Mouse (Mus musculus) bone marrow macrophage, adult 2 months (primary cell): ENCODE results near the gene Unc79. TPM values are rescaled to one million over a fixed set of nuclear protein-coding genes. Genes with fewer than 3 reads are reported as not detected.

ENCODE experiments used
- H3K27ac ChIP-seq: 2 replicates; pipeline ENCODE4 v1.5.1; 2012; ENCODE audit warnings: low read depth, low read length; ENCODE audit not compliant: insufficient read depth
- H3K4me1 ChIP-seq: 2 replicates; pipeline ENCODE4 v1.6.1; 2012; ENCODE audit warnings: low read length; ENCODE audit not compliant: control insufficient read depth, insufficient read depth
- H3K4me3 ChIP-seq: 2 replicates; pipeline ENCODE4 v1.5.1; 2012; ENCODE audit warnings: mild to moderate bottlenecking, low read length, moderate library complexity; ENCODE audit not compliant: insufficient read depth
- CTCF ChIP-seq: IDR thresholded peaks from 2 replicates; pipeline ENCODE4 v1.5.1; 2012; ENCODE audit warnings: low read depth, mild to moderate bottlenecking, low read length, moderate library complexity
- POLR2A ChIP-seq: IDR thresholded peaks from 2 replicates; pipeline ENCODE4 v1.6.1; 2012; ENCODE audit warnings: mild to moderate bottlenecking, low read depth, low read length, borderline replicate concordance
- polyA plus RNA-seq: library from polyadenylated mRNA; stranded (reverse); fragments of >200 nt; gene quantifications from 2 replicates; pipeline ENCODE4 v1.2.4, GENCODE M21; 2012; ENCODE audit not compliant: missing spikeins, insufficient read depth, insufficient read length

The Unc79 gene
- polyA plus RNA-seq, 1 experiment: 0.16 TPM

GRCm38 (mm10) chr12:103154927-103155326 lies 206.3 kb downstream of the Unc79 start:
- Histone ChIP-seq H3K4me1 (no peaks in the 10 kb centered on the region), H3K4me3 (no peak overlapping the region), H3K27ac (no peak overlapping the region)
- no peak for TF ChIP-seq POLR2A
- no peak for TF ChIP-seq CTCF

GRCm38 (mm10) chr12:103155406-103155805 lies 206.7 kb downstream of the Unc79 start:
- Histone ChIP-seq H3K27ac (no peak overlapping the region), H3K4me3 (no peak overlapping the region), H3K4me1 (no peaks in the 10 kb centered on the region)
- TF ChIP-seq CTCF (no peak), POLR2A (no peak)

DNA sequence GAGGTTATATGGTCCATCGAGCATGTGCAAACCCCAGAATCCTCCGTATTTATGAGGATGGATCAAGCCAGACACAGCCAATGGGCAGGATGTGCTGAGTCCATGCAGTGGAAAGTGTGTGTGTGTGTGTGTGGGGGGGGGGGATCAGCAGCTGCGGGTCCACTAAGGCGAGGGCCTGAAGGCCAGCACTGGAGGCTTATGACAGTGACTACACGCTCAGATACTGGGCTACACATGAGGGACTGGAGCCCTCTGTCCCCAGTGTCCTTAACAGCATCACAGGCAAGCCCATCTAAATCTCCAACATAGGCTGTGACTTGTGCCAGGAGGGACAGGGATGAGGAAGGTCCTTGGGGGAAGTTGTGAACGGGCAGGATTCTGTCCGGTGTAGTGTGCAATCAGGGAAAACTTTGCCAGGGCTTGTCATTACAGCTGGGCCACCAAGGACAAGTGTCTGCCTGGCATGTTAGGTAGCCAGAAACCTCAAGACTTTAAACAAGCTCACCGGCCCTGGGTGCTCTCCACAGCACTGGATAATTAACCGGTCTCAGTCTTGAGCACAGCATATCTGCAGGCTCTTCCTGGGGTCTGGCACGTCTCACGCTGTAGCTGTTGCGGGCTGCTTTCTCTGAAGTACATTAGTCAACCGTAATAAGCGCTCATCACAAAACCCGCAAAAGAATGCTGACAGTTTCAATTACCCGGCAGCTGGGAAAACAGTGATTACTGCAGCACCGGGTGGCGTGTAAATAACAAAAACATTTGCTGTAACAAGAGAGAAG lies 208.7 kb downstream of the Unc79 start:
- no peak overlapping the region for H3K4me3 ChIP-seq
- TF ChIP-seq POLR2A (no peak), CTCF (no peak)
- H3K27ac ChIP-seq: no peak overlapping the region

GRCm38 (mm10) chr12:103159016-103159415 lies 210.4 kb downstream of the Unc79 start:
- H3K4me1 ChIP-seq: no peaks in the 10 kb centered on the region
- TF ChIP-seq POLR2A (no peak), CTCF (no peak)
- no peak overlapping the region for H3K27ac ChIP-seq
- H3K4me3 ChIP-seq: no peak overlapping the region

More for the DNA sequence above, 208.7 kb downstream of the Unc79 start:
- H3K4me1 ChIP-seq: no peaks in the 10 kb centered on the region

DNA sequence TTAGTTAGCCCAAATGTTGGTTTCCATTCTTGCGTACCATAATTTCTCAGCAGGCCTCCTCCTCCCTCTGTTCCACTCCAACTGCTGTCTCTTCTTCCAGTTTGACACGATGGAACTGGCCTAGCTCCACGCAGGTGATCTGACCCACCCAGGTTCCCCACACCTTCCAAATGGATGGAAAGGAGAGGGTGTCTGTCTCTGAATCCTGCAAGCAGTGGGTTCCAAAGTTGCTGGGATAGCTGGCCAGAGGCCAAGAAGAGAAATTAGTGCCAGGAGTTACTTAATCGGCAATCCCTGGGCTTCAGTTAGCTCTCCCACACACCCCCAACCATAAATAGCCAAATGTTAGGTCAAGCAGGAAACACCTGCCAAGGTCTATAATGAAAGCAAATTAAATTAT lies 212.1 kb downstream of the Unc79 start:
- H3K4me3 ChIP-seq: no peak overlapping the region
- no peaks in the 10 kb centered on the region for H3K4me1 ChIP-seq
- H3K27ac ChIP-seq: no peak overlapping the region
- TF ChIP-seq POLR2A (no peak), CTCF (no peak)

DNA sequence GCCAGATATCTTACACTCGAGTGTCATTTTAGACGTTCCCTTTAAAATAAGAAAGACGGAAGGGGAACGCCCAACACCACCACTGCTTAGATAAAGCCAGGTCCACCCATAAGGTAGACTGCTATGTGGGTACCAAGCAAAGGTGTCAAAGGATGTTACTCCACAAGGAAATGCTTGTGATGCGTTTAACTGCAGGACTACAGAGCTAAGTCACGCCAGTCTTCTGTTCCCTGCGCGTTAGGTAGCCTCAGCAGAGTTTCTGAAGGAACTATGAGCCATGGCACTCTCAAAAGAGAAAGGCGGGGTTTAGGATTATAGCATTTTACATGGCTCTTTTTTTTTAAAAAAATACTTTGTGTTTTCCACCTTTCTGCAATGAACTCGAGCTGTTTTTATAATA lies 214.9 kb downstream of the Unc79 start:
- Histone ChIP-seq H3K4me1 (no peaks in the 10 kb centered on the region), H3K27ac (no peak overlapping the region), H3K4me3 (no peak overlapping the region)
- no peak for TF ChIP-seq POLR2A
- TF ChIP-seq CTCF: no peak

DNA sequence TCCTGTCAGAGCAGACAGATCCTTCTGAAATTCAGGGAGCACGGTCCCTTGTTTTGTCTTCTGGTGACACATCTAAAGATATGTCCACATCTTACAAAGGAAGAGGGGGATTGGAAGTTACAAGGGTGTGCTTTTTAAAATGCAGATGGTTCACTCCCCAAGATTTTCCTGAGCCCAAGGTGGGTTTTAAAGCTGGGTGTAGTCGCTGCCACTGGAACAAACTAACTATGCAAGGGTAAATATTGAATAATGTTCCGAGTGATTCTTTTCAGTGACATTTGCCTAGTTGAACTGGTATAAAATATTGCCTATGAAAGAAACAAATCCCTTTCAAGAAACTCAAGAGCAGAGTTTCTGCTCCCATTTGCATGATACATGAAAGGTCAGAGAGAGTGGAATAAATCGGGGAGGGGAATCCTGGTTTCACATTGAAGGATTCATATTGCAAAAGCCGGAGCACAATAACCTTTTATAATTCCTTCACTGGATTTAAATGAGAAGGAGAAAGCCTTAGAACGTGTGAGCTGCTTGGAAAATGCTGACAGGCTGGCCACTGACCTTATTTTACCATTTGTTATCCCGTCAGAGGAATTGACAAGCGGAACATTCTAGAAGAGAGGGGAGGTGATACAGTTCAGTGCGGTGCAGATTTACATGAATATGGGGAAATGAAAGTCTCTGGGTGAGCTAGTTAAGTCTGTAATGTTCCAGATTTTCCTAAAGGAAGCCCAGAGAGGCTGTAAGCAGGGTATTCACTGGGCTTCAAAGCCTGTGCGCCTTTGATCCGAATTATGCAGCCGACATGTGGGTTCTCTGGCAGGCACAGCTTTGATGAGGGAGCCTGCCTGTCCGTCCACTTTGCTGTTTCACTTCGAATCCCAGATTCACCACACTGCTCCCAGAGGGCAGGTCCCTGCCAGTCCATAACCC lies 215.7 kb downstream of the Unc79 start:
- no peak overlapping the region for H3K4me3 ChIP-seq
- no peaks in the 10 kb centered on the region for H3K4me1 ChIP-seq
- no peak overlapping the region for H3K27ac ChIP-seq
- TF ChIP-seq POLR2A (no peak), CTCF (no peak)

DNA sequence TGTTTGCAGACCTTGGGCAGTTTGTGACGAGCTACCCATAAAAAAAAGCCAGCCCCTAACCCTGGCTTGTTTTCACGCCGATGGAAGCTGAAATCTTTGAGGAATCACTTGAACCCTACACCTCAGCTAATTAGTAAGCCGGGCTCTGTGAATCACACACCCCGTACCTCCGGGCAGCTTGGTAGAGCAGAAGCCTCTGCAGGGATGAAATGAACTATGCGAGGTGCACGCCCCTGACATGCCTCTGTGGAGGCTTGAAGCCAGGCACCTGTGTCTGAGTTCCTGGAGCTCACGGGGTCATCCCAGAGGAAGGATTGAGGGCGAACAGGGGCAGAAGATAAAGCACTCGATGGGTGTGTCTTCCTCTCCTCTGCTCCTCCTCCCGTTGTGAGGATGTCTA lies 220.2 kb downstream of the Unc79 start:
- Histone ChIP-seq H3K4me3 (no peak overlapping the region), H3K4me1 (no peaks in the 10 kb centered on the region), H3K27ac (no peak overlapping the region)
- TF ChIP-seq CTCF (no peak), POLR2A (no peak)

GRCm38 (mm10) chr12:103183057-103183456 lies 234.4 kb downstream of the Unc79 start:
- H3K4me3 ChIP-seq: no peak overlapping the region
- no peaks in the 10 kb centered on the region for H3K4me1 ChIP-seq
- TF ChIP-seq POLR2A: no peak
- no peak for TF ChIP-seq CTCF
- no peak overlapping the region for H3K27ac ChIP-seq

- no peak for TF ChIP-seq POLR2A
- no peak for TF ChIP-seq CTCF
- no peak overlapping the region for H3K27ac ChIP-seq
- H3K4me1 ChIP-seq: no peaks in the 10 kb centered on the region
- H3K4me3 ChIP-seq: no peak overlapping the region
Measured at GRCm38 (mm10) chr12:103187020-103187419, 238.4 kb downstream of the Unc79 start.
